Mouse (Mus musculus): ENCODE results near the gene Map7d3.

GRCm38 (mm10) chrX:56752144-56752543, 70.0 kb downstream of the Map7d3 start:
- TF ChIP-seq TAL1 (IDR thresholded peaks at IDR 0.05; ENCODE audit: low read length) (no peak), GATA1 (IDR thresholded peaks at IDR 0.05; ENCODE audit: low read length) (no peak)

All from erythroblast, embryonic 14.5 days (primary cell).